Mouse (Mus musculus): Measurements from ENCODE around the gene Ccp110. TPM values are rescaled to one million over a fixed set of nuclear protein-coding genes. Genes with fewer than 3 reads are reported as not detected.

Ccp110 gene
- polyA plus RNA-seq, 2 experiments = 8.8 to 42.6 TPM

- WGBS = 79% methylated on average over 4 of the region's 4 CpGs
- DNase-seq (ENCODE audit: low spot score) (no peak), ATAC-seq (ENCODE audit: low FRiP score, low read depth) (no peak)
- no peak overlapping the region for H3K4me3 ChIP-seq (replicated peaks; ENCODE audit: low read length)
- H3K4me2 ChIP-seq (replicated peaks; ENCODE audit: low read depth, low read length, severe bottlenecking) = no peak overlapping the region
- H3K27me3 ChIP-seq (ENCODE audit: control insufficient read depth, insufficient read depth, low read length) = no peaks in the 10 kb centered on the region
- H3K9me3 ChIP-seq (ENCODE audit: control insufficient read depth, low read length) = no peaks in the 10 kb centered on the region
- no peaks in the 10 kb centered on the region for H3K36me3 ChIP-seq (ENCODE audit: control insufficient read depth, insufficient read depth, low read length)
- H3K9ac ChIP-seq (ENCODE audit: low read depth, low read length, severe bottlenecking) = no peak overlapping the region
- peaks cover 7% of the 10 kb centered on the region for H3K4me1 ChIP-seq (ENCODE audit: control insufficient read depth, insufficient read depth, low read length)
- TF ChIP-seq POLR2A (IDR thresholded peaks at IDR 0.05; ENCODE audit: borderline replicate concordance, extremely low read depth, insufficient read depth, insufficient read length) = no peak
- H3K27ac ChIP-seq (replicated peaks; ENCODE audit: low read depth, low read length) = no peak overlapping the region
Observed at GRCm38 (mm10) chr7:118708002-118708401, 4.3 kb upstream of the Ccp110 start.

DNA sequence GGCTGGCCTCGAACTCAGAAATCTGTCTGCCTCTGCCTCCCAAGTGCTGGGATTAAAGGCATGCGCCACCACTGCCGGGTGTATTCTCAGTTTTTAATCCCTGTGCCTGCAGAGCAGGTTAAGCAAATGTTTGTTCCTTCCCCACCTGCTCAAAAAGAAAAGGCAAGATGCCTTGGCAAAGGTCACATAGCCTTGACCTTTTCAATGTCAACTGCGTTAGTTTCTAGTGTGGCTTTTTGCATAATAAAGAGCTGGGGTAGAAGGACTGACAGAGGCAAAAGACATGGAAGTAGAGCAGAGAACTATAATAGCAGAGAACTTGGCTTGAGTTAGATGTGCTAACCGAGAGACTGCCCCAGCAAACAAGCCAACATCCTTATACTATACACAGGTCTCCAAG, 1.6 kb upstream of the Ccp110 start:
- Histone ChIP-seq H3K27me3 (ENCODE audit: control insufficient read depth, insufficient read depth, low read length) (no peaks in the 10 kb centered on the region), H3K4me1 (ENCODE audit: control insufficient read depth, insufficient read depth, low read length) (peaks cover 11% of the 10 kb centered on the region), H3K27ac (replicated peaks; ENCODE audit: low read depth, low read length) (no peak overlapping the region), H3K4me3 (replicated peaks; ENCODE audit: low read length) (no peak overlapping the region), H3K4me2 (replicated peaks; ENCODE audit: low read depth, low read length, severe bottlenecking) (no peak overlapping the region), H3K9ac (ENCODE audit: low read depth, low read length, severe bottlenecking) (no peak overlapping the region), H3K36me3 (ENCODE audit: control insufficient read depth, insufficient read depth, low read length) (peaks cover 5% of the 10 kb centered on the region; the same call in 1 of the 2 replicates), H3K9me3 (ENCODE audit: control insufficient read depth, low read length) (no peaks in the 10 kb centered on the region)
- WGBS = 75% methylated on average over 5 of the region's 5 CpGs
- ATAC-seq (ENCODE audit: low FRiP score, low read depth) = no peak
- no peak for TF ChIP-seq POLR2A (IDR thresholded peaks at IDR 0.05; ENCODE audit: borderline replicate concordance, extremely low read depth, insufficient read depth, insufficient read length)
- no peak for DNase-seq (ENCODE audit: low spot score)

- Histone ChIP-seq H3K27ac (replicated peaks; ENCODE audit: low read depth, low read length) (no peak overlapping the region), H3K9ac (ENCODE audit: low read depth, low read length, severe bottlenecking) (no peak overlapping the region), H3K4me1 (ENCODE audit: control insufficient read depth, insufficient read depth, low read length) (peaks cover 11% of the 10 kb centered on the region), H3K27me3 (ENCODE audit: control insufficient read depth, insufficient read depth, low read length) (no peaks in the 10 kb centered on the region), H3K4me3 (replicated peaks; ENCODE audit: low read length) (no peak overlapping the region), H3K9me3 (ENCODE audit: control insufficient read depth, low read length) (no peaks in the 10 kb centered on the region), H3K36me3 (ENCODE audit: control insufficient read depth, insufficient read depth, low read length) (peaks cover 10% of the 10 kb centered on the region; the same call in 1 of the 2 replicates), H3K4me2 (replicated peaks; ENCODE audit: low read depth, low read length, severe bottlenecking) (no peak overlapping the region)
- DNase-seq (ENCODE audit: low spot score) = no peak
- 84% methylated on average over 1 of the region's 1 CpGs for WGBS
- ATAC-seq (ENCODE audit: low FRiP score, low read depth) = no peak
- TF ChIP-seq POLR2A (IDR thresholded peaks at IDR 0.05; ENCODE audit: borderline replicate concordance, extremely low read depth, insufficient read depth, insufficient read length) = no peak
Observed at GRCm38 (mm10) chr7:118714873-118715272, 2.5 kb downstream of the Ccp110 start.

DNA sequence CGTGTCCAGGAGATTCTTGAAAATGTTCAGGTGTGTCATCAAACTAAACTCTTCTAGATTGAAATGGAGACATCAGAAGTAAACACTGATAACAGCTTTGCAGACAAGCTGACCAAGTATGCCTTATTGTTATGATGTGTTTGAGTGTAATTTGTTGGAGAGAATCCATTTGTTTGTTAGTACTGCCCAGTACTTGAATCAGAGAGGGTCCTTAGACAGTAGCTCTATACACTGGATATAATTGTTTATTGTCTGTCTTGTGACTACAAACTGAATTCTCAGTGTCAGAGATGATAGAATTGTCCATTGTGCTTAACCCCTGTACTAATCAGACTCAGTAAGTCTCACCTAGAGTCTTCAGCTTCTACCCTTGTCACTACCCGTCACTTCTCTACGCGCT, 5.7 kb downstream of the Ccp110 start:
- DNase-seq (ENCODE audit: low spot score) (no peak), ATAC-seq (ENCODE audit: low FRiP score, low read depth) (no peak)
- Histone ChIP-seq H3K27ac (replicated peaks; ENCODE audit: low read depth, low read length) (no peak overlapping the region), H3K4me1 (ENCODE audit: control insufficient read depth, insufficient read depth, low read length) (peaks cover 6% of the 10 kb centered on the region), H3K9ac (ENCODE audit: low read depth, low read length, severe bottlenecking) (no peak overlapping the region), H3K27me3 (ENCODE audit: control insufficient read depth, insufficient read depth, low read length) (no peaks in the 10 kb centered on the region), H3K4me3 (replicated peaks; ENCODE audit: low read length) (no peak overlapping the region), H3K9me3 (ENCODE audit: control insufficient read depth, low read length) (no peaks in the 10 kb centered on the region), H3K36me3 (ENCODE audit: control insufficient read depth, insufficient read depth, low read length) (peaks cover 26% of the 10 kb centered on the region), H3K4me2 (replicated peaks; ENCODE audit: low read depth, low read length, severe bottlenecking) (no peak overlapping the region)
- TF ChIP-seq POLR2A (IDR thresholded peaks at IDR 0.05; ENCODE audit: borderline replicate concordance, extremely low read depth, insufficient read depth, insufficient read length) = no peak
- WGBS = 90% methylated on average over 4 of the region's 4 CpGs

GRCm38 (mm10) chr7:118723927-118724326, 11.6 kb downstream of the Ccp110 start:
- Histone ChIP-seq H3K36me3 (ENCODE audit: control insufficient read depth, insufficient read depth, low read length) (peaks cover 57% of the 10 kb centered on the region), H3K9ac (ENCODE audit: low read depth, low read length, severe bottlenecking) (no peak overlapping the region), H3K4me3 (replicated peaks; ENCODE audit: low read length) (no peak overlapping the region), H3K27ac (replicated peaks; ENCODE audit: low read depth, low read length) (no peak overlapping the region), H3K9me3 (ENCODE audit: control insufficient read depth, low read length) (no peaks in the 10 kb centered on the region), H3K27me3 (ENCODE audit: control insufficient read depth, insufficient read depth, low read length) (no peaks in the 10 kb centered on the region), H3K4me2 (replicated peaks; ENCODE audit: low read depth, low read length, severe bottlenecking) (no peak overlapping the region), H3K4me1 (ENCODE audit: control insufficient read depth, insufficient read depth, low read length) (no peaks in the 10 kb centered on the region)
- DNase-seq (ENCODE audit: low spot score) (no peak), ATAC-seq (ENCODE audit: low FRiP score, low read depth) (no peak)
- 92% methylated on average over 9 of the region's 9 CpGs for WGBS
- TF ChIP-seq POLR2A (IDR thresholded peaks at IDR 0.05; ENCODE audit: borderline replicate concordance, extremely low read depth, insufficient read depth, insufficient read length) = no peak

GRCm38 (mm10) chr7:118725459-118725858, 13.1 kb downstream of the Ccp110 start:
- ATAC-seq (ENCODE audit: low FRiP score, low read depth) = no peak

More at GRCm38 (mm10) chr7:118725459-118725858, 13.1 kb downstream of the Ccp110 start:
- H3K9me3 ChIP-seq (ENCODE audit: control insufficient read depth, low read length) = no peaks in the 10 kb centered on the region
- H3K36me3 ChIP-seq (ENCODE audit: control insufficient read depth, insufficient read depth, low read length) = peaks cover 71% of the 10 kb centered on the region
- no peak overlapping the region for H3K27ac ChIP-seq (replicated peaks; ENCODE audit: low read depth, low read length)
- no peaks in the 10 kb centered on the region for H3K27me3 ChIP-seq (ENCODE audit: control insufficient read depth, insufficient read depth, low read length)
- H3K9ac ChIP-seq (ENCODE audit: low read depth, low read length, severe bottlenecking) = no peak overlapping the region
- no peak overlapping the region for H3K4me2 ChIP-seq (replicated peaks; ENCODE audit: low read depth, low read length, severe bottlenecking)
- no peak overlapping the region for H3K4me3 ChIP-seq (replicated peaks; ENCODE audit: low read length)
- DNase-seq (ENCODE audit: low spot score) = no peak
- no peaks in the 10 kb centered on the region for H3K4me1 ChIP-seq (ENCODE audit: control insufficient read depth, insufficient read depth, low read length)
- no peak for TF ChIP-seq POLR2A (IDR thresholded peaks at IDR 0.05; ENCODE audit: borderline replicate concordance, extremely low read depth, insufficient read depth, insufficient read length)
- WGBS = 86% methylated on average over 2 of the region's 2 CpGs

All from limb, embryonic 14.5 days (tissue).